Comparison of ENCODE assay signal across 8 mouse cellular contexts in the genomic region with DNA sequence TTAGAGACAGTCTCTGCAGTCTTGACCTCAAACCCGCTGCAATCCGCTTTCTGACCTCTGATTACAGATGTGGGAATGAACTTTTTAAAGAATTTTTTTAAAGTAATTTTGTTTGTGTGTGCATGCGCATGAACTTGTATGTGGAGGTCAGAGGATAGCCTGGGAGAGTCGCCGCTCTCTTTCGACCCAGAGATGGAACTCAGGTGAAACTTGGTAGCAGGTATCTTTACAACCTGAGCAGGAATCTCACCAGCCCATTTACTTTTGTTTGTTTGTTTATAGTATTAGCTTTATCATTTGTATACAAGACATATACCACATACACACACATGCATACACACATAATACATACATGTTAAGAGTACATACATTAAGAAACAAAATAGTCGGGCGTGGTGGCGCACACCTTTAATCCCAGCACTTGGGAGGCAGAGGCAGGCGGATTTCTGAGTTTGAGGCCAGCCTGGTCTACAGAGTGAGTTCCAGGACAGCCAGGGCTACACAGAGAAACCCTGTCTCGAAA. TPM values are rescaled to one million over a fixed set of nuclear protein-coding genes. Genes with fewer than 3 reads are reported as not detected.
DNase-seq lines count a peak whose midpoint lies in the region; ATAC-seq and TF ChIP-seq lines count a peak whose summit lies in the region.

No protein-coding gene starts in this region.

- intact Hi-C loops in left cerebral cortex, adult 2 months (cut with DNase I), result no loop called here
- intact Hi-C loops in left cerebral cortex, postnatal 4 days (cut with DNase I), result no loop called here

- no peak for TF ChIP-seq CTCF in left cerebral cortex, adult 2 months (IDR thresholded peaks at IDR 0.05)
- no peak for TF ChIP-seq CTCF in intestine, postnatal 0 days (IDR thresholded peaks at IDR 0.05; ENCODE audit: low read depth)

- DNase-seq in left cerebral cortex, adult 2 months (ENCODE audit: extremely low spot score in 1 of 2, low spot score in 2 of 2), result no peak
- no peak for DNase-seq in left cerebral cortex, postnatal 4 days
- DNase-seq in adrenal gland, adult 8-10 months, result no peak
- DNase-seq in cerebellum, postnatal 4 days (ENCODE audit: low spot score in 2 of 2), result no peak
- DNase-seq in right cerebral cortex, adult 18-20 months, result no peak

- H3K9ac ChIP-seq in embryonic facial prominence, embryonic 15.5 days, result no peak overlapping the region
- no peak overlapping the region for H3K9ac ChIP-seq in intestine, postnatal 0 days (ENCODE audit: low read depth, low read length)
- peak overlapping the region; percentile 50; the same call in 1 of the 2 replicates for H3K9ac ChIP-seq in neural tube, embryonic 13.5 days

- H3K4me2 ChIP-seq in embryonic facial prominence, embryonic 15.5 days (replicated peaks), result peak overlapping the region; percentile 91
- peak overlapping the region; percentile 82 for H3K4me2 ChIP-seq in intestine, postnatal 0 days (replicated peaks; ENCODE audit: low read depth)
- peak overlapping the region; percentile 96 for H3K4me2 ChIP-seq in neural tube, embryonic 13.5 days

- peaks cover 11% of the 10 kb centered on the region for H3K36me3 ChIP-seq in embryonic facial prominence, embryonic 15.5 days
- H3K36me3 ChIP-seq in intestine, postnatal 0 days (ENCODE audit: control insufficient read depth, insufficient read depth), result no peaks in the 10 kb centered on the region
- peaks cover 21% of the 10 kb centered on the region for H3K36me3 ChIP-seq in neural tube, embryonic 13.5 days

- H3K27ac ChIP-seq in left cerebral cortex, adult 2 months, result peak overlapping the region; percentile 73; the same call in 1 of the 2 replicates
- no peak overlapping the region for H3K27ac ChIP-seq in embryonic facial prominence, embryonic 15.5 days (replicated peaks)
- H3K27ac ChIP-seq in intestine, postnatal 0 days (ENCODE audit: low read depth, low read length), result no peak overlapping the region
- H3K27ac ChIP-seq in neural tube, embryonic 13.5 days (replicated peaks), result no peak overlapping the region

- H3K4me3 ChIP-seq in left cerebral cortex, adult 2 months, result peak overlapping the region; percentile 92
- H3K4me3 ChIP-seq in embryonic facial prominence, embryonic 15.5 days (replicated peaks), result peak overlapping the region; percentile 82
- H3K4me3 ChIP-seq in intestine, postnatal 0 days (ENCODE audit: low read depth, low read length), result peak overlapping the region; percentile 80
- peak overlapping the region; percentile 95 for H3K4me3 ChIP-seq in neural tube, embryonic 13.5 days

- no peaks in the 10 kb centered on the region for H3K9me3 ChIP-seq in embryonic facial prominence, embryonic 15.5 days (replicated peaks)
- 0 out of 2 replicates have a peak, but pooled peaks cover 5% of the 10 kb centered on the region for H3K9me3 ChIP-seq in intestine, postnatal 0 days (ENCODE audit: control insufficient read depth)
- no peaks in the 10 kb centered on the region for H3K9me3 ChIP-seq in neural tube, embryonic 13.5 days

- 50% methylated on average over 11 of the region's 11 CpGs for WGBS in embryonic facial prominence, embryonic 15.5 days
- WGBS in intestine, postnatal 0 days, result 51% methylated on average over 11 of the region's 11 CpGs
- WGBS in neural tube, embryonic 13.5 days, result 55% methylated on average over 11 of the region's 11 CpGs

- H3K27me3 ChIP-seq in embryonic facial prominence, embryonic 15.5 days, result no peaks in the 10 kb centered on the region
- H3K27me3 ChIP-seq in intestine, postnatal 0 days (replicated peaks; ENCODE audit: control insufficient read depth, insufficient read depth, low read length), result no peaks in the 10 kb centered on the region
- no peaks in the 10 kb centered on the region for H3K27me3 ChIP-seq in neural tube, embryonic 13.5 days

- H3K4me1 ChIP-seq in embryonic facial prominence, embryonic 15.5 days, result peaks cover 12% of the 10 kb centered on the region
- H3K4me1 ChIP-seq in intestine, postnatal 0 days (replicated peaks; ENCODE audit: control insufficient read depth, insufficient read depth, low read length), result peaks cover 5% of the 10 kb centered on the region; the same call in 1 of the 2 replicates
- peaks cover 18% of the 10 kb centered on the region for H3K4me1 ChIP-seq in neural tube, embryonic 13.5 days (replicated peaks)

- ATAC-seq in embryonic facial prominence, embryonic 15.5 days (ENCODE audit: insufficient number of reproducible peaks, low FRiP score, low TSS enrichment, low read depth), result no peak
- ATAC-seq in intestine, postnatal 0 days, result 0 out of 2 replicates have a peak, but pooled peaks have one; percentile 7
- peak; percentile 24 for ATAC-seq in neural tube, embryonic 13.5 days (ENCODE audit: low read depth)

RNA-seq across cellular contexts. Expression of gene Mrps22, which starts 0.4 kb away (rescaled TPM):
- total RNA-seq in left cerebral cortex, adult 2 months (2021), result 10 to 100 TPM; 27.7 to 28.0 TPM
- 10 to 100 TPM; 32.1 to 33.9 TPM for total RNA-seq in left cerebral cortex, postnatal 4 days (2021)
- 47.5 and 49.3 TPM in 2 replicates for polyA plus RNA-seq in embryonic facial prominence, embryonic 15.5 days (2015; fragmentation: Nextera tagmentation; extraction: Ambion mirVana)
- polyA plus RNA-seq in intestine, postnatal 0 days (2015; fragmentation: Nextera tagmentation; extraction: Ambion mirVana), result 26.7 and 28.1 TPM in 2 replicates
- 58.8 and 70.1 TPM in 2 replicates for polyA plus RNA-seq in neural tube, embryonic 13.5 days (2015; fragmentation: Nextera tagmentation; extraction: Ambion mirVana)
- total RNA-seq in adrenal gland, adult 8-10 months (2022), result 10 to 100 TPM; 42.7 to 62.9 (median 55.2) TPM

RNA-seq across cellular contexts. Expression of gene Copb2, which starts 38.4 kb away (rescaled TPM):
- 10 to 100 TPM; 84.2 to 91.0 TPM for total RNA-seq in left cerebral cortex, adult 2 months (2021)
- 100 to 1,000 TPM; 111 to 117 TPM for total RNA-seq in left cerebral cortex, postnatal 4 days (2021)
- polyA plus RNA-seq in embryonic facial prominence, embryonic 15.5 days (2015; fragmentation: Nextera tagmentation; extraction: Ambion mirVana), result 181 and 182 TPM in 2 replicates
- 168 and 181 TPM in 2 replicates for polyA plus RNA-seq in intestine, postnatal 0 days (2015; fragmentation: Nextera tagmentation; extraction: Ambion mirVana)
- polyA plus RNA-seq in neural tube, embryonic 13.5 days (2015; fragmentation: Nextera tagmentation; extraction: Ambion mirVana), result 139 and 140 TPM in 2 replicates
- total RNA-seq in adrenal gland, adult 8-10 months (2022), result 100 to 1,000 TPM; 136 to 145 (median 138) TPM
